Mouse (Mus musculus) CD8-positive naive resting alpha-beta T cell, adult 2 months (primary cell): Measurements from ENCODE around the gene Usp46.

ENCODE experiments used
- DNase-seq, 2 experiments: peaks; one replicate each; pipeline ENCODE4 v3.0.0; 2022; ENCODE audit warnings: low read depth in 2 of 2, low spot score in 2 of 2

Usp46 gene

GRCm38 (mm10) chr5:74067831-74068713 lies at the start of gene Usp46:
Gene Usp46, minus strand, starts transcription at chr5:74068431.
- DNase-seq: peak; percentile 26 to 49

- no peak for DNase-seq
These were observed 45.9 kb upstream of the Usp46 start for GRCm38 (mm10) chr5:74113961-74114689.

- no peak for DNase-seq
These were observed 37.2 kb upstream of the Usp46 start for GRCm38 (mm10) chr5:74105445-74105844.

- no peak for DNase-seq
These were observed 33.5 kb upstream of the Usp46 start for GRCm38 (mm10) chr5:74101761-74102160.

- DNase-seq: no peak
These were observed 30.8 kb upstream of the Usp46 start for GRCm38 (mm10) chr5:74099046-74099445.

GRCm38 (mm10) chr5:74097854-74098220 lies 29.6 kb upstream of the Usp46 start:
- no peak for DNase-seq

GRCm38 (mm10) chr5:74097116-74097853 lies 29.1 kb upstream of the Usp46 start:
- DNase-seq: no peak

GRCm38 (mm10) chr5:74096060-74096459 lies 27.8 kb upstream of the Usp46 start:
- no peak for DNase-seq

- no peak for DNase-seq
These were observed 27.4 kb upstream of the Usp46 start for GRCm38 (mm10) chr5:74095611-74096010.

- DNase-seq: no peak
These were observed 26.7 kb upstream of the Usp46 start for GRCm38 (mm10) chr5:74094841-74095437.

- DNase-seq: no peak
These were observed 25.6 kb upstream of the Usp46 start for GRCm38 (mm10) chr5:74093556-74094428.

- DNase-seq: peak; percentile 84
These were observed 24.8 kb upstream of the Usp46 start for GRCm38 (mm10) chr5:74092833-74093555.

GRCm38 (mm10) chr5:74092481-74092832 lies 24.2 kb upstream of the Usp46 start:
- no peak for DNase-seq

- no peak for DNase-seq
These were observed 21.4 kb upstream of the Usp46 start for GRCm38 (mm10) chr5:74089643-74090042.

GRCm38 (mm10) chr5:74081756-74082155 lies 13.5 kb upstream of the Usp46 start:
- DNase-seq: no peak

- DNase-seq: no peak
These were observed 10.8 kb upstream of the Usp46 start for GRCm38 (mm10) chr5:74078861-74079615.

GRCm38 (mm10) chr5:74078400-74078799 lies 10.2 kb upstream of the Usp46 start:
- DNase-seq: no peak

- DNase-seq: no peak
These were observed 9.7 kb upstream of the Usp46 start for GRCm38 (mm10) chr5:74077959-74078358.

- no peak for DNase-seq
These were observed 8.5 kb upstream of the Usp46 start for GRCm38 (mm10) chr5:74076759-74077158.
